Mouse (Mus musculus): ENCODE measurements around the gene Hsd17b2. TPM values are rescaled to one million over a fixed set of nuclear protein-coding genes. Genes with fewer than 3 reads are reported as not detected.

Hsd17b2 gene
- polyA plus RNA-seq, 1 experiment: 0.61 TPM

DNA sequence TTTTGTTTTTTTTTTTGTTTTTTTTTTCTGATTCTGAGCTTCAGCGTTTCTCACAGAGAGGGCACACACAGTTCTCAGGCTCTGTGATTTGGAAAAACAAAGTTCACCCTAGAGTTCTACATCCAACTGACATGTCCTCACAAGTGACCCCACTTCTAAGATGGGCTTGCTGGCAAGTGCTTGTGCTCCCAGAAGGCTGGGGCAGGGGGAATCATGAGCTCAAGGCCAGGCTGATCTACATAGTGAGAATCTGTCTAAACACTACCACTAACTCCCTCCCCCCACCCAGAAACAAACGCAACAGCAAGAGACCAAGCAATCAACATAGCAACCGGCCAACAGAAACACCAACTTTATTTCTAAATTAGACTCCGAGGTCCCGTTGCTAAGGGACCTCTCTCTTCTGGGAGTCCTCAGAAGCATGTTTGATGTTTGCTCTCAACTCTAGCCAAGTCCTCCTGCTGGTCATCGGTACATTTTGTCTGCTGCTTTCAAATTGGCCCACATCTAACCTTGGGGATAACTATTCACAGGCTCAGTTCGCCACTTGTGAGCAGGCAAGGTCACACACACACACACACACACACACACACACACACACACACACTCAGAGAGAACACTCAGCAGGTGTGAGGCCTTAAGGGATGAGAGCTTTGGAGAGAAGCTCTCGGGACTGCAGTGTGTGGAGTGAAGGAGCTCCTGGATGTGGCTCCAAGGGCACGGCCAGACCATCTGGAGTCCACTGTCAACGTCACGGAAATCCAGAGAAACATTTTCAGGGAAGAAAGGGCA, 77.0 kb downstream of the Hsd17b2 start:
- Histone ChIP-seq H3K9ac (ENCODE audit: low read depth, poor library complexity, severe bottlenecking) (no peak overlapping the region), H3K4me1 (ENCODE audit: control insufficient read depth, insufficient read depth, low read length) (no peaks in the 10 kb centered on the region), H3K36me3 (ENCODE audit: control insufficient read depth, insufficient read depth, low read length, poor library complexity, severe bottlenecking) (no peaks in the 10 kb centered on the region), H3K27me3 (ENCODE audit: control insufficient read depth, insufficient read depth, low read length, poor library complexity, severe bottlenecking) (no peaks in the 10 kb centered on the region; the same call in 1 of the 2 replicates), H3K4me3 (ENCODE audit: low read depth, low read length) (no peak overlapping the region), H3K27ac (ENCODE audit: insufficient read depth, low read length) (no peak overlapping the region), H3K9me3 (replicated peaks; ENCODE audit: control insufficient read depth, insufficient read depth, low read length, poor library complexity, severe bottlenecking) (no peaks in the 10 kb centered on the region)
- TF ChIP-seq CTCF (IDR thresholded peaks at IDR 0.05; ENCODE audit: low read depth, low read length): no peak

DNA sequence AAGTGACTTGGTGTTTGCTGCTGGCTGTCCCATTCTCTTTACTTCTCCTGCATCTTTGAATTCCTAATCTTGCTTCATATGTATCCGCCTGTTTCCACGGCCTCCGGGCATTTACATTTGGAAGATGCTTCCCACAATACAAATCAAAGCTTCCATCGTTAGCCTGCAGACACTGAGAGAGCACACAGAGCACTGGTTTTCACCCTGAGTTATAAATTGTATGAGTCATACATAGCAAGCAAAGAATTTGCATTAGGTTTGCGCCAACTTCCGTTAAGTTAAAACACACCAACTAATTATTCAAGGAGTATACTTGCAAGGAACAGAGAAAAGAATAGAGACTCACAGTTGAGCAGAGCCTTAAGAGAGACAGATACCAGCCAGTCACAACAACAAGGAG, 77.6 kb downstream of the Hsd17b2 start:
- H3K4me1 ChIP-seq (ENCODE audit: control insufficient read depth, insufficient read depth, low read length): no peaks in the 10 kb centered on the region
- no peak overlapping the region for H3K4me3 ChIP-seq (ENCODE audit: low read depth, low read length)
- no peaks in the 10 kb centered on the region for H3K9me3 ChIP-seq (replicated peaks; ENCODE audit: control insufficient read depth, insufficient read depth, low read length, poor library complexity, severe bottlenecking)
- no peak overlapping the region for H3K9ac ChIP-seq (ENCODE audit: low read depth, poor library complexity, severe bottlenecking)
- no peak overlapping the region for H3K27ac ChIP-seq (ENCODE audit: insufficient read depth, low read length)
- no peaks in the 10 kb centered on the region; the same call in 1 of the 2 replicates for H3K27me3 ChIP-seq (ENCODE audit: control insufficient read depth, insufficient read depth, low read length, poor library complexity, severe bottlenecking)
- H3K36me3 ChIP-seq (ENCODE audit: control insufficient read depth, insufficient read depth, low read length, poor library complexity, severe bottlenecking): no peaks in the 10 kb centered on the region
- no peak for TF ChIP-seq POLR2A (IDR thresholded peaks at IDR 0.05; ENCODE audit: insufficient read depth, low read length)
- TF ChIP-seq CTCF (IDR thresholded peaks at IDR 0.05; ENCODE audit: low read depth, low read length): no peak
- TF ChIP-seq EP300 (IDR thresholded peaks at IDR 0.05; ENCODE audit: insufficient read depth, low read depth, low read length): no peak

DNA sequence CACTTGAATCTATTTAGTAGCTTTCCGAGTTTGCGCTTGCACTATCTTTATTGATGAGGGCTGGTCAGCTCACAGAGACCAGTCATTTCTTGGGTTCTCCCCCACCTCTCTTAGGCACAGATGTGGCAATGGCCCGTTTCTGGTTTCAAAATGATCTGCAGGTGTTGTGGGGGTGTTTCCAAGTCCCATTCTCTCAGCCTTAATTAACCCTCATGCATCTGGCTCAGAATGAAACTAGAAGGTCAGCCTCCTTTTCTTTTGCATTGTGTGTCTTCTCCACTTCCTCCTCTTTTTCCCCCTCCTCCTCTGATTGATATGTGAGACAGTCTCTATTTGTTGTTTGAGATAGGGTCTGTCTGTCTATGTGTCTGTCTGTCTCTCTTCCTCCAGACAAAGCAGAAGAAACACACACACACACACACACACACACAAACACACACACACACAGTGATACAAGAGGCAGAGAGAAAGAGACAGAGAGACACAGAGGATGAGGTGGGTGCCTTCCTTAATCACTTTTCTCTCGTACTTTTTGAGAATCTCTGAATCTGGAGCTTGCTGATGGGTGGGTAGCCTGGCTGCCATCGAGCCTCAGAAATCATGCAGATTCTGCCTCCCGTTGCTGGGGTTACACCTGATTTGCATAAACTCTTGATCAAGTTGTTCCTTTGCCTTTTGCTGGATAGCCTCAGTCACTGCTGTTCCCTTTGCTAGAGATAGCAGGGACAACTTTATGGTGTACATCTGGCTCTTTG, 79.8 kb downstream of the Hsd17b2 start:
- TF ChIP-seq EP300 (IDR thresholded peaks at IDR 0.05; ENCODE audit: insufficient read depth, low read depth, low read length): no peak
- TF ChIP-seq POLR2A (IDR thresholded peaks at IDR 0.05; ENCODE audit: insufficient read depth, low read length): no peak
- no peak for TF ChIP-seq CTCF (IDR thresholded peaks at IDR 0.05; ENCODE audit: low read depth, low read length)
- H3K27me3 ChIP-seq (ENCODE audit: control insufficient read depth, insufficient read depth, low read length, poor library complexity, severe bottlenecking): no peaks in the 10 kb centered on the region; the same call in 1 of the 2 replicates
- no peaks in the 10 kb centered on the region for H3K4me1 ChIP-seq (ENCODE audit: control insufficient read depth, insufficient read depth, low read length)
- H3K9me3 ChIP-seq (replicated peaks; ENCODE audit: control insufficient read depth, insufficient read depth, low read length, poor library complexity, severe bottlenecking): no peaks in the 10 kb centered on the region
- H3K27ac ChIP-seq (ENCODE audit: insufficient read depth, low read length): no peak overlapping the region
- H3K4me3 ChIP-seq (ENCODE audit: low read depth, low read length): no peak overlapping the region
- no peaks in the 10 kb centered on the region for H3K36me3 ChIP-seq (ENCODE audit: control insufficient read depth, insufficient read depth, low read length, poor library complexity, severe bottlenecking)
- H3K9ac ChIP-seq (ENCODE audit: low read depth, poor library complexity, severe bottlenecking): no peak overlapping the region

DNA sequence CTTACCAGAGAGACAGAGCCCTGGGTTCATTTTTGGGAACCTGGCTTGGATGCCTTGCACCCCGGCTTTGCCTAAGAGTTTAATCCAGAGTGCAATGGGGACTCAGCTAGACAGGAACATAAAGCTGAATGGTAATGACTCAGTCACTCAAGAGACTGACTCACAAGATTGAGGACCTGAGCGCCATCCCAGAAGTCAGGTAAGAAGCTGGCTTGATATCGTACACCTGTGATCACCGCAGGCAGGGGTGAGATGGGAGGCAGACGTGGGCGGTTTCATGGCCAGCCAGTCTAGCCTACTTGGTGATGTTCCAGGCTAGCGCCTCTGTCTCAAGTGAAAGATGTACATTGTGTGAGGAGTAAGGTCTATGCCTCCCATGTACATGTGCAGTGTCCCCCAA, 81.3 kb downstream of the Hsd17b2 start:
- H3K9me3 ChIP-seq (replicated peaks; ENCODE audit: control insufficient read depth, insufficient read depth, low read length, poor library complexity, severe bottlenecking): no peaks in the 10 kb centered on the region
- H3K4me1 ChIP-seq (ENCODE audit: control insufficient read depth, insufficient read depth, low read length): no peaks in the 10 kb centered on the region
- TF ChIP-seq CTCF (IDR thresholded peaks at IDR 0.05; ENCODE audit: low read depth, low read length) (no peak), EP300 (IDR thresholded peaks at IDR 0.05; ENCODE audit: insufficient read depth, low read depth, low read length) (no peak), POLR2A (IDR thresholded peaks at IDR 0.05; ENCODE audit: insufficient read depth, low read length) (no peak)

DNA sequence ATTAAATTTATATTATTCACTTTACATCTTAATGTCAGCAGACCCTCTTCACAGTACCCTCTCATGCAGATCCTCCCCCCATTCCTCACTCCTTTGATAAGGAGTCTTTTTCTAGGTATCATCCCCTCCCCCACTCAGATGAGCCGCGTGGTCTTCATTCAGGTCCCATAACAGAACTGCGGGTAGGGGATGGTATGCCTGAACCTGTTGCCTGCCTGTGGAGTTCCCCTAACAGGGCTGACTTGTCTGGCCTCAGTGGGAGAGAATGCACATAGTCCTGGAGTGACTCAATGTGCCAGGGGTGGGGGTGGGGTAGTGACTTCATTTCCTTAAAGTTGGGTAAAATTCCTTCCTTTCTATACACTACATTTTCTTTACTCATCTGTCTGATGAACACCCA, 84.7 kb downstream of the Hsd17b2 start:
- Histone ChIP-seq H3K9me3 (replicated peaks; ENCODE audit: control insufficient read depth, insufficient read depth, low read length, poor library complexity, severe bottlenecking) (no peaks in the 10 kb centered on the region), H3K4me1 (ENCODE audit: control insufficient read depth, insufficient read depth, low read length) (no peaks in the 10 kb centered on the region), H3K9ac (ENCODE audit: low read depth, poor library complexity, severe bottlenecking) (no peak overlapping the region), H3K4me3 (ENCODE audit: low read depth, low read length) (no peak overlapping the region), H3K27ac (ENCODE audit: insufficient read depth, low read length) (no peak overlapping the region), H3K36me3 (ENCODE audit: control insufficient read depth, insufficient read depth, low read length, poor library complexity, severe bottlenecking) (peaks cover 23% of the 10 kb centered on the region), H3K27me3 (ENCODE audit: control insufficient read depth, insufficient read depth, low read length, poor library complexity, severe bottlenecking) (no peaks in the 10 kb centered on the region; the same call in 1 of the 2 replicates)
- TF ChIP-seq EP300 (IDR thresholded peaks at IDR 0.05; ENCODE audit: insufficient read depth, low read depth, low read length): no peak
- TF ChIP-seq POLR2A (IDR thresholded peaks at IDR 0.05; ENCODE audit: insufficient read depth, low read length): no peak
- TF ChIP-seq CTCF (IDR thresholded peaks at IDR 0.05; ENCODE audit: low read depth, low read length): no peak

More for the DNA sequence above, 81.3 kb downstream of the Hsd17b2 start:
- Histone ChIP-seq H3K27me3 (ENCODE audit: control insufficient read depth, insufficient read depth, low read length, poor library complexity, severe bottlenecking) (no peaks in the 10 kb centered on the region; the same call in 1 of the 2 replicates), H3K27ac (ENCODE audit: insufficient read depth, low read length) (no peak overlapping the region), H3K9ac (ENCODE audit: low read depth, poor library complexity, severe bottlenecking) (no peak overlapping the region), H3K4me3 (ENCODE audit: low read depth, low read length) (no peak overlapping the region), H3K36me3 (ENCODE audit: control insufficient read depth, insufficient read depth, low read length, poor library complexity, severe bottlenecking) (no peaks in the 10 kb centered on the region)

DNA sequence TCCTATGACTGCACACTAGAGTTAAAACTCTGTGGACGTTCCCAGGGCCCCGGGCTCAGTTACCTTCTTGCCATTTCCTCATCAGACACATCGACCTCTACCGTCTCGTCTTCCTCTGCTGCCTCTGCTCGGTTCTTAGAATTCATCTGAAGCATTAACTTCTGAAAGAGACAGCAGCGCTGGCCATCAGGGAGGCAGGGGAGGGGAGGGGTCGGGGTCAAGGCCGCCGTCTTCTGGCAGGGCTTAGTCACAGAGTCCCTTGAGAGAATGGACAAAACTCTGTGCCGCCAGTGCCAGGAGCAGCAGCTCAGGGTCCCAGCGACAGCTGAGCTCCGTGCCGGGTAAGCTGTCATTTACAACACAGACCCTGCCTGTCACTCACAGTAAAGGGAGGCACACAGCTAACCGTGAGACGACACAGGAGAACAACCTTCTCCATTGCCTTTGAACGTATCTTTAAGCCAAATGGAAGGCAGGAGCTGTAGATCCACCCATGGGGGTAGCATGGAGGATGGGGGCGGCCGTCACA, 91.0 kb downstream of the Hsd17b2 start:
- Histone ChIP-seq H3K36me3 (ENCODE audit: control insufficient read depth, insufficient read depth, low read length, poor library complexity, severe bottlenecking) (peaks cover 71% of the 10 kb centered on the region), H3K9me3 (replicated peaks; ENCODE audit: control insufficient read depth, insufficient read depth, low read length, poor library complexity, severe bottlenecking) (no peaks in the 10 kb centered on the region), H3K9ac (ENCODE audit: low read depth, poor library complexity, severe bottlenecking) (no peak overlapping the region), H3K27me3 (ENCODE audit: control insufficient read depth, insufficient read depth, low read length, poor library complexity, severe bottlenecking) (no peaks in the 10 kb centered on the region), H3K4me3 (ENCODE audit: low read depth, low read length) (no peak overlapping the region), H3K4me1 (ENCODE audit: control insufficient read depth, insufficient read depth, low read length) (no peaks in the 10 kb centered on the region), H3K27ac (ENCODE audit: insufficient read depth, low read length) (no peak overlapping the region)
- TF ChIP-seq CTCF (IDR thresholded peaks at IDR 0.05; ENCODE audit: low read depth, low read length) (no peak), POLR2A (IDR thresholded peaks at IDR 0.05; ENCODE audit: insufficient read depth, low read length) (no peak), EP300 (IDR thresholded peaks at IDR 0.05; ENCODE audit: insufficient read depth, low read depth, low read length) (no peak)

All from ES-Bruce4 (cell line).